Mouse (Mus musculus) G1E (cell line): ENCODE measurements at regions not wholly inside any gene's neighbourhood (a gene's known extent, or its start where the extent isn't known, plus 50 kb on each side); places are given as distances from the start of the nearest gene placed in this dataset.

Source experiments
- ATAC-seq: 2 replicates; pipeline ENCODE4 v1.8.0; 2016; ENCODE audit warnings: mild to moderate bottlenecking; ENCODE audit not compliant: insufficient number of reproducible peaks, poor library complexity, low FRiP score, severe bottlenecking; ENCODE audit errors: extremely low read depth
- DNase-seq: peaks from one replicate; pipeline ENCODE4 v3.0.0; 2012; ENCODE audit warnings: low spot score
- H3K27me3 ChIP-seq: 2 replicates; pipeline ENCODE4 v1.6.1; 2012; ENCODE audit warnings: mild to moderate bottlenecking, low read length, inconsistent platforms; ENCODE audit not compliant: insufficient read depth
- H3K36me3 ChIP-seq: replicated peaks from 2 replicates; pipeline ENCODE3; 2012; ENCODE audit warnings: mild to moderate bottlenecking, inconsistent platforms
- H3K4me1 ChIP-seq: 2 replicates; pipeline ENCODE4 v1.6.1; 2012; ENCODE audit warnings: low read depth, low read length, inconsistent platforms, mixed read lengths; ENCODE audit not compliant: insufficient read depth
- H3K4me3 ChIP-seq: 2 replicates; pipeline ENCODE4 v1.5.1; 2012; ENCODE audit warnings: low read depth, mild to moderate bottlenecking, inconsistent platforms, low read length, moderate library complexity, mixed read lengths
- H3K9me3 ChIP-seq: replicated peaks from 2 replicates; pipeline ENCODE4 v1.6.1; 2012; ENCODE audit warnings: inconsistent platforms
- CTCF ChIP-seq: IDR thresholded peaks from 2 replicates; pipeline ENCODE4 v1.5.1; 2012; ENCODE audit warnings: low read depth, low read length, inconsistent platforms, mixed read lengths
- GATA1 ChIP-seq: IDR thresholded peaks from 2 replicates; pipeline ENCODE4 v1.6.1; 2012; ENCODE audit warnings: borderline replicate concordance, low read length, inconsistent platforms, mixed read lengths
- GATA2 ChIP-seq: IDR thresholded peaks from 2 replicates; pipeline ENCODE4 v1.6.1; 2012; ENCODE audit warnings: low read depth, low read length, inconsistent platforms, borderline replicate concordance
- POLR2AphosphoS5 ChIP-seq: IDR thresholded peaks from 2 replicates; pipeline ENCODE4 v1.6.1; 2012; ENCODE audit warnings: low read depth, low read length, inconsistent platforms; ENCODE audit not compliant: insufficient replicate concordance
- TAL1 ChIP-seq: conservative IDR thresholded peaks from 2 replicates; pipeline ENCODE4 v1.6.1; 2012; ENCODE audit warnings: low read depth, low read length, inconsistent platforms, mixed read lengths

- no peak for TF ChIP-seq GATA2
- no peak for TF ChIP-seq TAL1
- TF ChIP-seq GATA1, result no peak
- TF ChIP-seq POLR2AphosphoS5, result no peak
- no peak for TF ChIP-seq CTCF
- DNase-seq (no peak), ATAC-seq (no peak)
- Histone ChIP-seq H3K4me1 (no peaks in the 10 kb centered on the region), H3K27me3 (no peaks in the 10 kb centered on the region), H3K4me3 (no peak overlapping the region), H3K36me3 (no peaks in the 10 kb centered on the region), H3K9me3 (no peaks in the 10 kb centered on the region)
These were observed 508.9 kb downstream of the Insc start for GRCm38 (mm10) chr7:115252370-115252750.

- no peak for ATAC-seq
- no peak for DNase-seq
These were observed 515.1 kb downstream of the Insc start for GRCm38 (mm10) chr7:115258626-115259025.

GRCm38 (mm10) chr7:115263082-115263481 is 519.6 kb downstream of the Insc start:
- no peaks in the 10 kb centered on the region for H3K36me3 ChIP-seq
- H3K4me1 ChIP-seq, result no peaks in the 10 kb centered on the region
- no peak for ATAC-seq
- no peak for DNase-seq
- H3K27me3 ChIP-seq, result no peaks in the 10 kb centered on the region
- no peak for TF ChIP-seq TAL1
- TF ChIP-seq POLR2AphosphoS5, result no peak
- H3K4me3 ChIP-seq, result no peak overlapping the region
- H3K9me3 ChIP-seq, result no peaks in the 10 kb centered on the region

More at GRCm38 (mm10) chr7:115258626-115259025, 515.1 kb downstream of the Insc start:
- Histone ChIP-seq H3K9me3 (no peaks in the 10 kb centered on the region), H3K4me3 (no peak overlapping the region), H3K27me3 (no peaks in the 10 kb centered on the region), H3K36me3 (no peaks in the 10 kb centered on the region), H3K4me1 (no peaks in the 10 kb centered on the region)
- TF ChIP-seq POLR2AphosphoS5 (no peak), GATA2 (no peak), GATA1 (no peak), CTCF (no peak), TAL1 (no peak)

GRCm38 (mm10) chr7:115266141-115266540 is 522.6 kb downstream of the Insc start:
- ATAC-seq, result no peak

GRCm38 (mm10) chr7:115270803-115271202 is 527.3 kb downstream of the Insc start:
- no peaks in the 10 kb centered on the region for H3K4me1 ChIP-seq
- TF ChIP-seq GATA1 (no peak), GATA2 (no peak), CTCF (no peak), TAL1 (no peak), POLR2AphosphoS5 (no peak)
- DNase-seq, result no peak
- no peak for ATAC-seq
- no peak overlapping the region for H3K4me3 ChIP-seq
- H3K36me3 ChIP-seq, result no peaks in the 10 kb centered on the region
- no peaks in the 10 kb centered on the region for H3K9me3 ChIP-seq
- H3K27me3 ChIP-seq, result peaks cover 4% of the 10 kb centered on the region; the same call in 1 of the 2 replicates

More at GRCm38 (mm10) chr7:115266141-115266540, 522.6 kb downstream of the Insc start:
- Histone ChIP-seq H3K27me3 (no peaks in the 10 kb centered on the region), H3K4me1 (no peaks in the 10 kb centered on the region), H3K4me3 (no peak overlapping the region), H3K9me3 (no peaks in the 10 kb centered on the region), H3K36me3 (no peaks in the 10 kb centered on the region)
- TF ChIP-seq TAL1 (no peak), GATA2 (no peak), GATA1 (no peak), POLR2AphosphoS5 (no peak), CTCF (no peak)
- DNase-seq, result no peak

GRCm38 (mm10) chr7:115274836-115275235 is 531.3 kb downstream of the Insc start:
- Histone ChIP-seq H3K4me1 (no peaks in the 10 kb centered on the region), H3K4me3 (no peak overlapping the region), H3K9me3 (no peaks in the 10 kb centered on the region), H3K36me3 (no peaks in the 10 kb centered on the region), H3K27me3 (peaks cover 4% of the 10 kb centered on the region; the same call in 1 of the 2 replicates)
- ATAC-seq, result no peak
- no peak for DNase-seq
- TF ChIP-seq CTCF (no peak), POLR2AphosphoS5 (no peak), GATA2 (no peak), GATA1 (no peak), TAL1 (no peak)

- no peaks in the 10 kb centered on the region for H3K4me1 ChIP-seq
- 0 out of 2 replicates have a peak, but pooled peaks cover 4% of the 10 kb centered on the region for H3K27me3 ChIP-seq
- ATAC-seq (no peak), DNase-seq (no peak)
- no peaks in the 10 kb centered on the region for H3K9me3 ChIP-seq
- no peak for TF ChIP-seq GATA2
- no peak for TF ChIP-seq TAL1
- TF ChIP-seq CTCF, result no peak
- no peak for TF ChIP-seq POLR2AphosphoS5
- no peak for TF ChIP-seq GATA1
- no peak overlapping the region for H3K4me3 ChIP-seq
- no peaks in the 10 kb centered on the region for H3K36me3 ChIP-seq
These were observed 547.4 kb downstream of the Insc start for GRCm38 (mm10) chr7:115290801-115291417.
